Mouse (Mus musculus) CH12.LX (cell line): Measurements from ENCODE around the gene Osbpl3. TPM values are rescaled to one million over a fixed set of nuclear protein-coding genes. Genes with fewer than 3 reads are reported as not detected.

Source experiments
- DNase-seq: peaks from one replicate; pipeline ENCODE4 v3.0.0-alpha.2; 2013; ENCODE audit errors: extremely low read depth
- H3K27ac ChIP-seq: 2 replicates; pipeline ENCODE4 v1.5.1; 2012; ENCODE audit warnings: low read depth, mild to moderate bottlenecking, control low read depth, moderate library complexity; ENCODE audit not compliant: insufficient read depth
- H3K27me3 ChIP-seq: replicated peaks from 2 replicates; pipeline ENCODE3; 2012; ENCODE audit warnings: inconsistent platforms
- H3K36me3 ChIP-seq, 2 experiments: replicated peaks in 1 of 2; 2 replicates each; pipeline versions ENCODE3 to v1.6.1; 2012; ENCODE audit warnings: inconsistent platforms in 1 of 2, low read length in 1 of 2, mild to moderate bottlenecking in 1 of 2, mixed read lengths in 1 of 2, moderate library complexity in 1 of 2; ENCODE audit not compliant: control insufficient read depth in 1 of 2, insufficient read depth in 1 of 2
- H3K4me1 ChIP-seq, 2 experiments: 2 replicates each; pipeline ENCODE4 v1.6.1; 2012; ENCODE audit warnings: inconsistent platforms in 1 of 2, moderate library complexity in 1 of 2; ENCODE audit not compliant: insufficient read depth in 2 of 2, control insufficient read depth in 1 of 2
- H3K4me2 ChIP-seq: 2 replicates; pipeline ENCODE4 v1.6.1; 2012; ENCODE audit warnings: low read depth, mild to moderate bottlenecking, control low read depth; ENCODE audit not compliant: poor library complexity, insufficient read depth, severe bottlenecking
- H3K4me3 ChIP-seq, 3 experiments: fragments of 150-350 bp in 1 of 3; sonication (generic) in 1 of 3; replicated peaks in 1 of 3; 2 replicates each; pipeline versions ENCODE3 to v1.5.1; 2011 to 2012; ENCODE audit warnings: low read depth in 2 of 3, low read length in 2 of 3, mild to moderate bottlenecking in 2 of 3, moderate library complexity in 2 of 3, control low read depth in 1 of 3, improper control_type of control experiment in 1 of 3, inconsistent platforms in 1 of 3, mixed read lengths in 1 of 3; ENCODE audit not compliant: poor library complexity in 1 of 3
- H3K79me2 ChIP-seq: replicated peaks from 2 replicates; pipeline ENCODE4 v1.6.1; 2012; ENCODE audit warnings: mild to moderate bottlenecking, moderate library complexity; ENCODE audit not compliant: control insufficient read depth, poor library complexity, insufficient read depth, severe bottlenecking; ENCODE audit errors: extremely low read depth
- H3K9ac ChIP-seq: 2 replicates; pipeline ENCODE4 v1.6.1; 2012; ENCODE audit warnings: low read depth, mild to moderate bottlenecking, control low read depth, moderate library complexity; ENCODE audit not compliant: insufficient read depth
- H3K9me3 ChIP-seq: replicated peaks from 2 replicates; pipeline ENCODE3; 2012; ENCODE audit warnings: low read length, inconsistent platforms, mixed read lengths
- BHLHE40 ChIP-seq: IDR thresholded peaks from 2 replicates; pipeline ENCODE4 v1.6.1; 2011; ENCODE audit warnings: mild to moderate bottlenecking, low read depth, low read length, improper control_type of control experiment
- CHD1 ChIP-seq: IDR thresholded peaks from 2 replicates; pipeline ENCODE4 v1.6.1; 2012; ENCODE audit warnings: low read depth, low read length, improper control_type of control experiment, inconsistent platforms
- ELF1 ChIP-seq: IDR thresholded peaks from 2 replicates; pipeline ENCODE4 v1.6.1; 2014; ENCODE audit warnings: low read depth, mild to moderate bottlenecking, inconsistent platforms, low read length, improper control_type of control experiment
- HCFC1 ChIP-seq: IDR thresholded peaks from 2 replicates; pipeline ENCODE4 v1.6.1; 2012; ENCODE audit warnings: low read depth, mild to moderate bottlenecking, inconsistent platforms, low read length, improper control_type of control experiment
- MAFK ChIP-seq: IDR thresholded peaks from 2 replicates; pipeline ENCODE4 v1.6.1; 2011; ENCODE audit warnings: low read length, improper control_type of control experiment; ENCODE audit not compliant: insufficient replicate concordance
- MAX ChIP-seq: IDR thresholded peaks from 2 replicates; pipeline ENCODE4 v1.6.1; 2011; ENCODE audit warnings: low read length, improper control_type of control experiment
- MAZ ChIP-seq: IDR thresholded peaks from 2 replicates; pipeline ENCODE4 v1.6.1; 2012; ENCODE audit warnings: low read depth, mild to moderate bottlenecking, inconsistent platforms, low read length, improper control_type of control experiment, moderate library complexity
- MEF2A ChIP-seq: IDR thresholded peaks from 2 replicates; pipeline ENCODE4 v1.6.1; 2014; ENCODE audit warnings: low read depth, mild to moderate bottlenecking, inconsistent platforms, low read length, improper control_type of control experiment, borderline replicate concordance
- NELFE ChIP-seq: IDR thresholded peaks from 2 replicates; pipeline ENCODE4 v1.6.1; 2011; ENCODE audit warnings: low read depth, low read length, improper control_type of control experiment
- NRF1 ChIP-seq: IDR thresholded peaks from 2 replicates; pipeline ENCODE4 v1.6.1; 2014; ENCODE audit warnings: low read depth, mild to moderate bottlenecking, inconsistent platforms, low read length, improper control_type of control experiment, moderate library complexity
- RCOR1 ChIP-seq: conservative IDR thresholded peaks from 2 replicates; pipeline ENCODE4 v1.6.1; 2012; ENCODE audit warnings: low read depth, mild to moderate bottlenecking, inconsistent platforms, low read length, improper control_type of control experiment
- TBP ChIP-seq: conservative IDR thresholded peaks from 2 replicates; pipeline ENCODE4 v1.6.1; 2011; ENCODE audit warnings: low read depth, low read length, improper control_type of control experiment
- UBTF ChIP-seq: IDR thresholded peaks from 2 replicates; pipeline ENCODE4 v1.6.1; 2012; ENCODE audit warnings: low read depth, mild to moderate bottlenecking, inconsistent platforms, low read length, improper control_type of control experiment, moderate library complexity
- ZKSCAN1 ChIP-seq: IDR thresholded peaks from 2 replicates; pipeline ENCODE4 v1.6.1; 2012; ENCODE audit warnings: low read depth, inconsistent platforms, low read length, improper control_type of control experiment, borderline replicate concordance
- ZMIZ1 ChIP-seq: IDR thresholded peaks from 2 replicates; pipeline ENCODE4 v1.6.1; 2012; ENCODE audit warnings: low read depth, mild to moderate bottlenecking, inconsistent platforms, low read length, improper control_type of control experiment
- dilution Hi-C: fragments of 300-500 bp; cut with MboI; formaldehyde crosslinking; loops from 2 replicates; pipeline ENCODE4 v1.14.3; 2020; ENCODE audit warnings: low sequenced_read_pairs; ENCODE audit not compliant: extremely low pct_unique_long_range_greater_than_20kb, extremely low pct_ligation_motif_present
- in situ Hi-C: fragments of 300-500 bp; cut with MboI; formaldehyde crosslinking; loops from 3 replicates; pipeline ENCODE4 v1.14.3; 2019; ENCODE audit warnings: low sequenced_read_pairs, low pct_ligation_motif_present, low pct_unique_long_range_greater_than_20kb, mixed read lengths
- polyA plus RNA-seq: library from polyadenylated mRNA; unstranded; fragments of >175 nt; gene quantifications from 2 replicates; pipeline ENCODE4 v1.2.1, GENCODE M21; 2012; ENCODE audit warnings: low read depth; ENCODE audit not compliant: insufficient read length
- total RNA-seq, 2 experiments: library from RNA; depleted of rRNA; stranded (reverse); fragments of 300-350 nt in 1 of 2; fragments of >200 nt in 1 of 2; gene quantifications; 2 replicates each; pipeline ENCODE4 v1.2.3; 2012 to 2014

Osbpl3 gene
- total and polyA plus RNA-seq, 3 experiments: 2.2 to 8.1 (median 3.5) TPM

GRCm38 (mm10) chr6:50486035-50486902 is 30.3 kb upstream of the Osbpl3 start:
- no peak overlapping the region for H3K9ac ChIP-seq
- TF ChIP-seq HCFC1: no peak
- H3K36me3 ChIP-seq: no peaks in the 10 kb centered on the region
- peaks cover 68% of the 10 kb centered on the region for H3K27me3 ChIP-seq
- no peaks in the 10 kb centered on the region for H3K79me2 ChIP-seq
- no peaks in the 10 kb centered on the region for H3K4me1 ChIP-seq
- DNase-seq: no peak
- H3K4me3 ChIP-seq: no peak overlapping the region
- no peak overlapping the region for H3K4me2 ChIP-seq
- no peak overlapping the region for H3K27ac ChIP-seq
- dilution Hi-C loops: no loop called here
- in situ Hi-C loops: no loop called here
- no peaks in the 10 kb centered on the region for H3K9me3 ChIP-seq

- Histone ChIP-seq H3K27ac (no peak overlapping the region), H3K4me3 (no peak overlapping the region), H3K36me3 (no peaks in the 10 kb centered on the region), H3K4me1 (peaks cover 0 to 5% of the 10 kb centered on the region in 2 experiments; a peak in 2 of 4 replicates), H3K4me2 (no peak overlapping the region), H3K9me3 (no peaks in the 10 kb centered on the region), H3K9ac (no peak overlapping the region), H3K79me2 (no peaks in the 10 kb centered on the region), H3K27me3 (peaks cover 72% of the 10 kb centered on the region)
- no peak for DNase-seq
- in situ Hi-C loops: no loop called here
- no peak for TF ChIP-seq NRF1
- no peak for TF ChIP-seq CHD1
- no peak for TF ChIP-seq MAFK
- no peak for TF ChIP-seq BHLHE40
- no peak for TF ChIP-seq MAZ
- no peak for TF ChIP-seq ZMIZ1
- no peak for TF ChIP-seq NELFE
- TF ChIP-seq ELF1: no peak
- no peak for TF ChIP-seq MAX
- TF ChIP-seq MEF2A: no peak
- no peak for TF ChIP-seq TBP
- no peak for TF ChIP-seq ZKSCAN1
- no peak for TF ChIP-seq RCOR1
- TF ChIP-seq UBTF: no peak
- dilution Hi-C loops: no loop called here
Measured at GRCm38 (mm10) chr6:50483426-50483825, 27.4 kb upstream of the Osbpl3 start.
